Mouse (Mus musculus) cerebellum, adult 11 months (tissue): ENCODE data around the gene Ptpa.

Source experiments
- DNase-seq: peaks from one replicate; pipeline ENCODE4 v3.0.0; 2022

Gene Ptpa

GRCm38 (mm10) chr2:30415936-30416648, at the start of gene Ptpa:
TSS of gene Ptpa (plus strand) at chr2:30416039.
- DNase-seq: peak; percentile 92

GRCm38 (mm10) chr2:30366203-30366602, 49.6 kb upstream of the Ptpa start:
- DNase-seq: no peak

- no peak for DNase-seq
Measured at GRCm38 (mm10) chr2:30371544-30371943, 44.3 kb upstream of the Ptpa start.

GRCm38 (mm10) chr2:30372726-30373125, 43.1 kb upstream of the Ptpa start:
- no peak for DNase-seq

- no peak for DNase-seq
Measured at GRCm38 (mm10) chr2:30375893-30376292, 39.9 kb upstream of the Ptpa start.

GRCm38 (mm10) chr2:30377721-30378120, 38.1 kb upstream of the Ptpa start:
- no peak for DNase-seq

GRCm38 (mm10) chr2:30379307-30379706, 36.5 kb upstream of the Ptpa start:
- DNase-seq: no peak

- no peak for DNase-seq
Measured at GRCm38 (mm10) chr2:30380564-30381376, 35.1 kb upstream of the Ptpa start.

- no peak for DNase-seq
Measured at GRCm38 (mm10) chr2:30381377-30381725, 34.5 kb upstream of the Ptpa start.

- no peak for DNase-seq
Measured at GRCm38 (mm10) chr2:30384814-30385213, 31.0 kb upstream of the Ptpa start.

- DNase-seq: no peak
Measured at GRCm38 (mm10) chr2:30385591-30385990, 30.2 kb upstream of the Ptpa start.

- no peak for DNase-seq
Measured at GRCm38 (mm10) chr2:30386913-30387312, 28.9 kb upstream of the Ptpa start.

- DNase-seq: no peak
Measured at GRCm38 (mm10) chr2:30389000-30389399, 26.8 kb upstream of the Ptpa start.

GRCm38 (mm10) chr2:30392114-30392576, 23.7 kb upstream of the Ptpa start, which contains the start of gene Dolpp1:
TSS of gene Dolpp1 (plus strand) at chr2:30392254.
- peak; percentile 97 for DNase-seq

GRCm38 (mm10) chr2:30392577-30393369, 23.1 kb upstream of the Ptpa start:
- peak; percentile 57 for DNase-seq

GRCm38 (mm10) chr2:30393370-30393656, 22.5 kb upstream of the Ptpa start:
- no peak for DNase-seq

- DNase-seq: no peak
Measured at GRCm38 (mm10) chr2:30395757-30396156, 20.1 kb upstream of the Ptpa start.

GRCm38 (mm10) chr2:30396246-30396645, 19.6 kb upstream of the Ptpa start:
- no peak for DNase-seq

- DNase-seq: no peak
Measured at GRCm38 (mm10) chr2:30397986-30398512, 17.8 kb upstream of the Ptpa start.

- DNase-seq: peak; percentile 80
Measured at GRCm38 (mm10) chr2:30399191-30400171, 16.4 kb upstream of the Ptpa start.

- DNase-seq: no peak
Measured at GRCm38 (mm10) chr2:30401581-30401980, 14.3 kb upstream of the Ptpa start.

GRCm38 (mm10) chr2:30402351-30402826, 13.4 kb upstream of the Ptpa start:
- peak; percentile 54 for DNase-seq
